Mouse (Mus musculus): ENCODE measurements at regions not wholly inside any gene's neighbourhood (a gene's known extent, or its start where the extent isn't known, plus 50 kb on each side); places are given as distances from the start of the nearest gene placed in this dataset.

GRCm38 (mm10) chr14:24807061-24807460, 320.1 kb downstream of the Rps24 start:
- TF ChIP-seq CTCF (IDR thresholded peaks at IDR 0.05; ENCODE audit: extremely low read depth, insufficient read length, insufficient replicate concordance, low read depth, low read length) (no peak), POLR2A (IDR thresholded peaks at IDR 0.05; ENCODE audit: low read depth, low read length) (no peak)

All from small intestine, adult 2 months (tissue).